Mouse (Mus musculus) CH12.LX (cell line): ENCODE measurements around the gene Ppil6. TPM values are rescaled to one million over a fixed set of nuclear protein-coding genes. Genes with fewer than 3 reads are reported as not detected.
A peak's percentile ranks its signal among the peaks of the same experiment; 100 is the strongest.

Experiments
- DNase-seq: peaks from one replicate; pipeline ENCODE4 v3.0.0-alpha.2; 2013; ENCODE audit errors: extremely low read depth
- H3K27ac ChIP-seq: 2 replicates; pipeline ENCODE4 v1.5.1; 2012; ENCODE audit warnings: low read depth, mild to moderate bottlenecking, control low read depth, moderate library complexity; ENCODE audit not compliant: insufficient read depth
- H3K27me3 ChIP-seq: replicated peaks from 2 replicates; pipeline ENCODE3; 2012; ENCODE audit warnings: inconsistent platforms
- H3K36me3 ChIP-seq, 2 experiments: replicated peaks in 1 of 2; 2 replicates each; pipeline versions ENCODE3 to v1.6.1; 2012; ENCODE audit warnings: inconsistent platforms in 1 of 2, low read length in 1 of 2, mild to moderate bottlenecking in 1 of 2, mixed read lengths in 1 of 2, moderate library complexity in 1 of 2; ENCODE audit not compliant: control insufficient read depth in 1 of 2, insufficient read depth in 1 of 2
- H3K4me1 ChIP-seq, 2 experiments: 2 replicates each; pipeline ENCODE4 v1.6.1; 2012; ENCODE audit warnings: inconsistent platforms in 1 of 2, moderate library complexity in 1 of 2; ENCODE audit not compliant: insufficient read depth in 2 of 2, control insufficient read depth in 1 of 2
- H3K4me2 ChIP-seq: 2 replicates; pipeline ENCODE4 v1.6.1; 2012; ENCODE audit warnings: low read depth, mild to moderate bottlenecking, control low read depth; ENCODE audit not compliant: poor library complexity, insufficient read depth, severe bottlenecking
- H3K4me3 ChIP-seq, 3 experiments: fragments of 150-350 bp in 1 of 3; sonication (generic) in 1 of 3; replicated peaks in 1 of 3; 2 replicates each; pipeline versions ENCODE3 to v1.5.1; 2011 to 2012; ENCODE audit warnings: low read depth in 2 of 3, low read length in 2 of 3, mild to moderate bottlenecking in 2 of 3, moderate library complexity in 2 of 3, control low read depth in 1 of 3, improper control_type of control experiment in 1 of 3, inconsistent platforms in 1 of 3, mixed read lengths in 1 of 3; ENCODE audit not compliant: poor library complexity in 1 of 3
- H3K79me2 ChIP-seq: replicated peaks from 2 replicates; pipeline ENCODE4 v1.6.1; 2012; ENCODE audit warnings: mild to moderate bottlenecking, moderate library complexity; ENCODE audit not compliant: control insufficient read depth, poor library complexity, insufficient read depth, severe bottlenecking; ENCODE audit errors: extremely low read depth
- H3K9ac ChIP-seq: 2 replicates; pipeline ENCODE4 v1.6.1; 2012; ENCODE audit warnings: low read depth, mild to moderate bottlenecking, control low read depth, moderate library complexity; ENCODE audit not compliant: insufficient read depth
- H3K9me3 ChIP-seq: replicated peaks from 2 replicates; pipeline ENCODE3; 2012; ENCODE audit warnings: low read length, inconsistent platforms, mixed read lengths
- BHLHE40 ChIP-seq: IDR thresholded peaks from 2 replicates; pipeline ENCODE4 v1.6.1; 2011; ENCODE audit warnings: mild to moderate bottlenecking, low read depth, low read length, improper control_type of control experiment
- CHD1 ChIP-seq: IDR thresholded peaks from 2 replicates; pipeline ENCODE4 v1.6.1; 2012; ENCODE audit warnings: low read depth, low read length, improper control_type of control experiment, inconsistent platforms
- CTCF ChIP-seq, 2 experiments: IDR thresholded peaks in 1 of 2; conservative IDR thresholded peaks in 1 of 2; 2 replicates each; pipeline ENCODE4 v1.5.1; 2011 to 2012; ENCODE audit warnings: low read depth in 2 of 2, low read length in 2 of 2, improper control_type of control experiment in 1 of 2, inconsistent platforms in 1 of 2, mild to moderate bottlenecking in 1 of 2, moderate library complexity in 1 of 2
- ELF1 ChIP-seq: IDR thresholded peaks from 2 replicates; pipeline ENCODE4 v1.6.1; 2014; ENCODE audit warnings: low read depth, mild to moderate bottlenecking, inconsistent platforms, low read length, improper control_type of control experiment
- GABPA ChIP-seq: IDR thresholded peaks from 2 replicates; pipeline ENCODE4 v1.6.1; 2012; ENCODE audit warnings: low read depth, low read length, improper control_type of control experiment, inconsistent platforms; ENCODE audit not compliant: insufficient replicate concordance
- HCFC1 ChIP-seq: IDR thresholded peaks from 2 replicates; pipeline ENCODE4 v1.6.1; 2012; ENCODE audit warnings: low read depth, mild to moderate bottlenecking, inconsistent platforms, low read length, improper control_type of control experiment
- KAT2A ChIP-seq: IDR thresholded peaks from 2 replicates; pipeline ENCODE4 v1.6.1; 2012; ENCODE audit warnings: low read length, improper control_type of control experiment, inconsistent platforms; ENCODE audit not compliant: insufficient replicate concordance
- MAX ChIP-seq: IDR thresholded peaks from 2 replicates; pipeline ENCODE4 v1.6.1; 2011; ENCODE audit warnings: low read length, improper control_type of control experiment
- MAZ ChIP-seq: IDR thresholded peaks from 2 replicates; pipeline ENCODE4 v1.6.1; 2012; ENCODE audit warnings: low read depth, mild to moderate bottlenecking, inconsistent platforms, low read length, improper control_type of control experiment, moderate library complexity
- MEF2A ChIP-seq: IDR thresholded peaks from 2 replicates; pipeline ENCODE4 v1.6.1; 2014; ENCODE audit warnings: low read depth, mild to moderate bottlenecking, inconsistent platforms, low read length, improper control_type of control experiment, borderline replicate concordance
- MXI1 ChIP-seq: IDR thresholded peaks from 2 replicates; pipeline ENCODE4 v1.6.1; 2011; ENCODE audit warnings: mild to moderate bottlenecking, low read depth, low read length, improper control_type of control experiment
- RAD21 ChIP-seq: IDR thresholded peaks from 2 replicates; pipeline ENCODE4 v1.6.1; 2011; ENCODE audit warnings: low read depth, mild to moderate bottlenecking, low read length, improper control_type of control experiment, moderate library complexity
- TBP ChIP-seq: conservative IDR thresholded peaks from 2 replicates; pipeline ENCODE4 v1.6.1; 2011; ENCODE audit warnings: low read depth, low read length, improper control_type of control experiment
- TCF12 ChIP-seq: IDR thresholded peaks from 2 replicates; pipeline ENCODE4 v1.6.1; 2014; ENCODE audit warnings: low read depth, mild to moderate bottlenecking, inconsistent platforms, low read length, improper control_type of control experiment
- USF1 ChIP-seq: IDR thresholded peaks from 2 replicates; pipeline ENCODE4 v1.6.1; 2014; ENCODE audit warnings: low read depth, mild to moderate bottlenecking, inconsistent platforms, low read length, improper control_type of control experiment
- USF2 ChIP-seq: conservative IDR thresholded peaks from 2 replicates; pipeline ENCODE4 v1.6.1; 2011; ENCODE audit warnings: low read depth, low read length, improper control_type of control experiment
- ZKSCAN1 ChIP-seq: IDR thresholded peaks from 2 replicates; pipeline ENCODE4 v1.6.1; 2012; ENCODE audit warnings: low read depth, inconsistent platforms, low read length, improper control_type of control experiment, borderline replicate concordance
- ZMIZ1 ChIP-seq: IDR thresholded peaks from 2 replicates; pipeline ENCODE4 v1.6.1; 2012; ENCODE audit warnings: low read depth, mild to moderate bottlenecking, inconsistent platforms, low read length, improper control_type of control experiment
- dilution Hi-C: fragments of 300-500 bp; cut with MboI; formaldehyde crosslinking; loops from 2 replicates; pipeline ENCODE4 v1.14.3; 2020; ENCODE audit warnings: low sequenced_read_pairs; ENCODE audit not compliant: extremely low pct_unique_long_range_greater_than_20kb, extremely low pct_ligation_motif_present
- in situ Hi-C: fragments of 300-500 bp; cut with MboI; formaldehyde crosslinking; loops from 3 replicates; pipeline ENCODE4 v1.14.3; 2019; ENCODE audit warnings: low sequenced_read_pairs, low pct_ligation_motif_present, low pct_unique_long_range_greater_than_20kb, mixed read lengths
- polyA plus RNA-seq: library from polyadenylated mRNA; unstranded; fragments of >175 nt; gene quantifications from 2 replicates; pipeline ENCODE4 v1.2.1, GENCODE M21; 2012; ENCODE audit warnings: low read depth; ENCODE audit not compliant: insufficient read length
- total RNA-seq, 2 experiments: library from RNA; depleted of rRNA; stranded (reverse); fragments of 300-350 nt in 1 of 2; fragments of >200 nt in 1 of 2; gene quantifications; 2 replicates each; pipeline ENCODE4 v1.2.3; 2012 to 2014

Gene Ppil6
- total and polyA plus RNA-seq, 3 experiments = not detected

DNA sequence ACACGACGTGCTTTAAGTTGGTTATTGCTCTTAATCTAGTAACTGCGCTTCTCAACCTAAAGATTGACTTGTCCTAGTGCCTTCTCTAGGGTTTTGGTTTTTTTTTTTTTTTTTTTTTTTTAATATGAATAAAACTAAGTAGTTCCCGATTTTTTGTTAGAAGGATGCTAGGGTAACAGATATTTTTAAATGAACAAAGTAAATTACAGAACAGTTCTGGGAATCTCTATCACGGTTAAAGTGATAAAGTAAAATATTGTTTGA, 30.1 kb downstream of the Ppil6 start:
- no peak for DNase-seq
- dilution Hi-C loops (no loop called here), in situ Hi-C loops (loop anchor here (5.0 to 25.0 kb wide), 3 partner anchors 82 to 442 kb away; partner anchors contain the start of genes Cep57l1 and Sesn1)
- Histone ChIP-seq H3K4me3 (peak overlapping the region; percentile 91 to 96 (median 94)), H3K9ac (peak overlapping the region; percentile 85), H3K27ac (peak overlapping the region; percentile 88; the same call in 1 of the 2 replicates), H3K36me3 (peaks cover 11 to 28% of the 10 kb centered on the region in 2 experiments), H3K4me1 (peaks cover 12 to 48% of the 10 kb centered on the region in 2 experiments), H3K4me2 (peak overlapping the region; percentile 68), H3K9me3 (no peaks in the 10 kb centered on the region), H3K79me2 (peaks cover 44% of the 10 kb centered on the region), H3K27me3 (no peaks in the 10 kb centered on the region)
- TF ChIP-seq CHD1 (0 out of 2 replicates have a peak, but pooled peaks have one; percentile 67), TBP (0 out of 2 replicates have a peak, but pooled peaks have one; percentile 7), USF1 (no peak)

DNA sequence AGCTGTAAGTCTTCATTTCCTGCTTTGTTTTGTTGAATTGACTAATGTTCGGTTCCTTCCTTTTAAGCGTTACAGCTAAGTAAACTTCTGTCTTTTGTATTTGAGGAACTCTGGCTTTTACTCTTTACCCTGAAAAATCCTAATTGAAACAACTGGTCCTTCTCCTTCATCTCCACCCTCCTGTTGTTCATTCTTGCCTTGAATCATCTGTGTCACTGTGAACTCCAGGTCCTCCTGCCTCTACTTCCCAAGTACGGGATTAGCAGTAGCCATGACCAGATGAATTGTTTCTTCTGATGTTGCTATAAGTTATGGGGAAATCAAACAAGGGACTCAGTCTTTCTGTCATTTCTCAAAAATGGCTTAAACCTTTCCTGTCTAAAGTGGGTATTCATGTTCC, 33.1 kb downstream of the Ppil6 start:
- DNase-seq = no peak
- 0 out of 2 replicates have a peak, but pooled peaks have one; percentile 43 for TF ChIP-seq MXI1
- TF ChIP-seq USF2 = no peak
- peak overlapping the region; percentile 32; the same call in 1 of the 2 replicates for H3K9ac ChIP-seq
- peaks cover 60% of the 10 kb centered on the region for H3K79me2 ChIP-seq
- peak overlapping the region; percentile 32 for H3K4me2 ChIP-seq
- in situ Hi-C loops = loop anchor here (5.0 to 25.0 kb wide), 3 partner anchors 79 to 439 kb away; partner anchors contain the start of genes Cep57l1 and Sesn1
- peaks cover 19 to 53% of the 10 kb centered on the region in 2 experiments for H3K36me3 ChIP-seq
- H3K27ac ChIP-seq = no peak overlapping the region
- dilution Hi-C loops = no loop called here
- no peak overlapping the region for H3K4me3 ChIP-seq
- no peaks in the 10 kb centered on the region for H3K27me3 ChIP-seq
- H3K4me1 ChIP-seq = peaks cover 15 to 57% of the 10 kb centered on the region in 2 experiments
- H3K9me3 ChIP-seq = no peaks in the 10 kb centered on the region

DNA sequence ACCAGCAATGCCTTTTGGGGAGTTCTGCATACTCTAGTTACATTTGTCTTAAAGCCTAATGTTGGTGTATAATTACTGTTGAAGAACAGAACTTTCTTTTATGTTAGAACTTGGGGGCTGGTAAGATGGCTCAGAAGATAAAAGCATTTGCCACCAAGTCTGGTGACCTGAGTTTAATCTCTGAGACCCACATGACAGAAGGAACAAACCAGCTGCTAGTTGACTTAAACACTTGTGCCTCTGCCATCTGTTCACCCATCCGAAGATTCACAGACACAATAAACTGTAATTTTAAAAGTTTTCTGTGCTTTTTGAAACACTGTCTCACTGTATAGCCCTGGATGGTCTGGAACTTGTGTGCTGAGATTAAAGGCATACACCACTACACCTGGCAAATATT, 35.5 kb downstream of the Ppil6 start:
- no peak overlapping the region for H3K4me2 ChIP-seq
- no peak overlapping the region for H3K4me3 ChIP-seq
- DNase-seq = no peak
- dilution Hi-C loops (no loop called here), in situ Hi-C loops (no loop called here)
- H3K4me1 ChIP-seq = peaks cover 17 to 80% of the 10 kb centered on the region in 2 experiments
- TF ChIP-seq TCF12 (no peak), MAX (no peak), RAD21 (no peak), MEF2A (no peak), CTCF (conservative IDR thresholded peaks at IDR 0.05 in 1 of 2, IDR thresholded peaks at IDR 0.05 in 1 of 2; ENCODE audit: low read depth in 2 of 2, low read length in 2 of 2) (no peak), BHLHE40 (no peak), HCFC1 (no peak), ELF1 (no peak), TBP (no peak), ZKSCAN1 (no peak), CHD1 (no peak), GABPA (no peak), ZMIZ1 (no peak), KAT2A (no peak), MAZ (no peak)
- no peaks in the 10 kb centered on the region for H3K27me3 ChIP-seq
- no peak overlapping the region for H3K9ac ChIP-seq
- H3K9me3 ChIP-seq = no peaks in the 10 kb centered on the region
- peaks cover 28 to 64% of the 10 kb centered on the region in 2 experiments for H3K36me3 ChIP-seq
- peaks cover 56% of the 10 kb centered on the region for H3K79me2 ChIP-seq
- H3K27ac ChIP-seq = no peak overlapping the region
